Comparison of ENCODE assay signal across 9 mouse cellular contexts in the genomic region with DNA sequence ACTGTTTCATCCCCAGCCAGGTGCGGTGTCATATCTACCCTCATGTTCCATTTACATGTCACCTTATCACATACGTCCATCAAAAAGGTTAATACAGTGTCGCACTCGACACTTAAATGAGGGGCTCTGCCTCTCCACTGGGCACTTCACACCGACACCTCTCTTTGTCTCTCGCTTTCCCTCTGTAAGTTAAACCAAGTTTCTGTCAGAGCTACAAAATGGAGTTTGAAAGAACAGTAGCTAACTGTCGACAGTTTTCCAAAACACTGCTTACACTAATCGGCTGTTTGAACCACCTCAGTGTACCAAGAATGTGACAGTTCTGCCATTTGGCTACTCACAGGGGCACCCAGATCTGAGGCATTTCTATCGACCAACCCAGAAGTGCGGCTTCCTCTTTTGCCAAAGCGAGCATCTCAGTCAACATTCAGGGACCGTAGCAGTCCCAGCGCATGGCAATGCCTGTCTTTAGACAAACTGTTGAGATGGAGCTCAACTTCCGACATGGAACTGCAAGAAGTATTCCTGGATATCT.
A peak's percentile ranks its signal among the peaks of the same experiment; 100 is the strongest.
DNase-seq lines count a peak whose midpoint lies in the region; ATAC-seq and TF ChIP-seq lines count a peak whose summit lies in the region.
"Had no signal": no experiment of that assay in that cellular context is flagged by ENCODE, and none has a peak within 500 bp of the region (broad histone marks: within the 10 kb centered on the region; RNA-seq: fewer than 3 reads in every experiment).

No protein-coding gene starts in this region.

- no peak overlapping the region for H3K9ac ChIP-seq in heart, postnatal 0 days (replicated peaks; ENCODE audit: low read depth, low read length)
- no peak overlapping the region for H3K9ac ChIP-seq in forebrain, embryonic 12.5 days
- no peak overlapping the region for H3K9ac ChIP-seq in limb, embryonic 14.5 days (ENCODE audit: low read depth, low read length, severe bottlenecking)

- no peak overlapping the region for H3K4me2 ChIP-seq in heart, postnatal 0 days (ENCODE audit: low read depth, low read length)
- H3K4me2 ChIP-seq in forebrain, embryonic 12.5 days: no peak overlapping the region; the same call in 1 of the 2 replicates
- no peak overlapping the region for H3K4me2 ChIP-seq in limb, embryonic 14.5 days (replicated peaks; ENCODE audit: low read depth, low read length, severe bottlenecking)

- TF ChIP-seq CTCF in heart, postnatal 0 days (IDR thresholded peaks at IDR 0.05; ENCODE audit: low read depth): no peak
- no peak for TF ChIP-seq CTCF in cortical plate, adult 2 months (IDR thresholded peaks at IDR 0.05; ENCODE audit: extremely low read depth, insufficient read depth, low read length)
- no peak for TF ChIP-seq CTCF in thymus, adult 2 months (IDR thresholded peaks at IDR 0.05; ENCODE audit: borderline replicate concordance, control insufficient read depth, extremely low read depth, insufficient read depth, low read length, poor library complexity)

- TF ChIP-seq EP300 in heart, postnatal 0 days (IDR thresholded peaks at IDR 0.05; ENCODE audit: low read depth): no peak

- H3K4me1 ChIP-seq in heart, postnatal 0 days (ENCODE audit: control insufficient read depth, insufficient read depth): no peaks in the 10 kb centered on the region
- peaks cover 2% of the 10 kb centered on the region; the same call in 1 of the 2 replicates for H3K4me1 ChIP-seq in cortical plate, adult 2 months (ENCODE audit: control insufficient read depth, insufficient read depth, low read length)
- H3K4me1 ChIP-seq in forebrain, embryonic 12.5 days: peaks cover 23% of the 10 kb centered on the region
- H3K4me1 ChIP-seq in limb, embryonic 14.5 days (ENCODE audit: control insufficient read depth, insufficient read depth, low read length): peaks cover 23% of the 10 kb centered on the region
- no peaks in the 10 kb centered on the region for H3K4me1 ChIP-seq in thymus, adult 2 months (replicated peaks; ENCODE audit: control insufficient read depth, insufficient read depth, low read length)

- intact Hi-C loops in heart, postnatal 14 days (cut with DNase I): no loop called here

- H3K36me3 ChIP-seq in heart, postnatal 0 days (replicated peaks; ENCODE audit: control insufficient read depth, insufficient read depth, low read length): no peaks in the 10 kb centered on the region
- H3K36me3 ChIP-seq in forebrain, embryonic 12.5 days (replicated peaks): no peaks in the 10 kb centered on the region
- no peaks in the 10 kb centered on the region for H3K36me3 ChIP-seq in limb, embryonic 14.5 days (ENCODE audit: control insufficient read depth, insufficient read depth, low read length)
- H3K36me3 ChIP-seq in thymus, adult 2 months (ENCODE audit: control insufficient read depth, insufficient read depth, low read length): no peaks in the 10 kb centered on the region

- no peaks in the 10 kb centered on the region for H3K27me3 ChIP-seq in heart, postnatal 0 days (ENCODE audit: control insufficient read depth, insufficient read depth, low read length)
- H3K27me3 ChIP-seq in forebrain, embryonic 12.5 days: no peaks in the 10 kb centered on the region
- no peaks in the 10 kb centered on the region for H3K27me3 ChIP-seq in limb, embryonic 14.5 days (ENCODE audit: control insufficient read depth, insufficient read depth, low read length)
- no peaks in the 10 kb centered on the region for H3K27me3 ChIP-seq in thymus, adult 2 months (ENCODE audit: control insufficient read depth, insufficient read depth, low read length)

- TF ChIP-seq POLR2A in cortical plate, adult 2 months (IDR thresholded peaks at IDR 0.05; ENCODE audit: extremely low read depth, insufficient read depth, low read length): no peak
- TF ChIP-seq POLR2A in limb, embryonic 14.5 days (IDR thresholded peaks at IDR 0.05; ENCODE audit: borderline replicate concordance, extremely low read depth, insufficient read depth, insufficient read length): no peak
- TF ChIP-seq POLR2A in thymus, adult 2 months (IDR thresholded peaks at IDR 0.05; ENCODE audit: control insufficient read depth, extremely low read depth, insufficient read depth, low read length, poor library complexity): no peak

- no peak for DNase-seq in heart, postnatal 0 days (ENCODE audit: low spot score)
- no peak for DNase-seq in heart, postnatal 14 days
- no peak for DNase-seq in limb, embryonic 14.5 days (ENCODE audit: low spot score)
- DNase-seq in thymus, adult 2 months: no peak
- DNase-seq in layer of hippocampus, adult 8-10 months (ENCODE audit: low spot score in 2 of 2): no peak
- no peak for DNase-seq in ovary, postnatal 10 days (ENCODE audit: low spot score)

- 64% methylated on average over 14 of the region's 14 CpGs for WGBS in heart, postnatal 0 days
- WGBS in forebrain, embryonic 12.5 days: 57% methylated on average over 14 of the region's 14 CpGs
- 77% methylated on average over 14 of the region's 14 CpGs for WGBS in limb, embryonic 14.5 days
- WGBS in thymus, adult 2 months: 90% methylated on average over 14 of the region's 14 CpGs

- H3K4me3 ChIP-seq in heart, postnatal 0 days (ENCODE audit: low read depth, low read length): no peak overlapping the region
- H3K4me3 ChIP-seq in cortical plate, adult 2 months (ENCODE audit: insufficient read depth, low read length): no peak overlapping the region
- H3K4me3 ChIP-seq in forebrain, embryonic 12.5 days (replicated peaks): no peak overlapping the region
- H3K4me3 ChIP-seq in limb, embryonic 14.5 days (replicated peaks; ENCODE audit: low read length): no peak overlapping the region
- no peak overlapping the region for H3K4me3 ChIP-seq in thymus, adult 2 months (ENCODE audit: control insufficient read depth, insufficient read depth, low read length)

- H3K27ac ChIP-seq in heart, postnatal 0 days (ENCODE audit: low read depth): peak overlapping the region; percentile 39
- peak overlapping the region; percentile 69 for H3K27ac ChIP-seq in cortical plate, adult 2 months (ENCODE audit: insufficient read depth, low read length)
- H3K27ac ChIP-seq in forebrain, embryonic 12.5 days: peak overlapping the region; percentile 85
- peak overlapping the region; percentile 92 for H3K27ac ChIP-seq in limb, embryonic 14.5 days (replicated peaks; ENCODE audit: low read depth, low read length)
- no peak overlapping the region for H3K27ac ChIP-seq in thymus, adult 2 months (ENCODE audit: control insufficient read depth, insufficient read depth, low read length)

- no peaks in the 10 kb centered on the region for H3K9me3 ChIP-seq in heart, postnatal 0 days (replicated peaks; ENCODE audit: control insufficient read depth, low read length)
- H3K9me3 ChIP-seq in forebrain, embryonic 12.5 days: no peaks in the 10 kb centered on the region
- no peaks in the 10 kb centered on the region for H3K9me3 ChIP-seq in limb, embryonic 14.5 days (ENCODE audit: control insufficient read depth, low read length)

- no peak for ATAC-seq in heart, postnatal 0 days (ENCODE audit: insufficient read depth, low read depth)
- peak; percentile 72 for ATAC-seq in forebrain, embryonic 12.5 days (ENCODE audit: low FRiP score)
- ATAC-seq in limb, embryonic 14.5 days (ENCODE audit: low FRiP score, low read depth): no peak
- ATAC-seq: CD4-positive, CD25-positive, alpha-beta regulatory T cell, adult 4 months had no signal
